Mouse (Mus musculus): ENCODE data around the gene Pitpnm2.

DNA sequence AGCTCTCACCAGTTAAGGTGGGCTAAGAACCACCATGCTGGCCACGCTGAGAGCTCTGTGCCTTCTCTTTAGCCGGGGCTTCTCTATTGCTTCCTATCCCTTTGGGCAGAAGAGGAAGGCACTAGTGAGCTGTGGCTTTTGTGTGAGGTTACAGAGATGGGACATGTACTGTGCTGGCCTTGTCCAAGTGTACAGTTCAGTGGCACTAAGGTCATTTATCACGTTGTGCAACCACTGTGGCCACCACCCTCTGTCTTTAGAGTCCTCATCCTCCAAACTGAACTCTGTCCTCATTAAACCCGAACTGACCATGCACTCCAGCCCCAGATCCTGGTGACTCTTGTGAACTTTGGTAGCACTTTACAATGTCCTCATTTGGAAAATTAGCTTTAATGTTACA, 23.1 kb downstream of the Pitpnm2 start:
- TF ChIP-seq CTCF (IDR thresholded peaks at IDR 0.05; ENCODE audit: low read depth, low read length), result no peak
- TF ChIP-seq POLR2A (IDR thresholded peaks at IDR 0.05; ENCODE audit: borderline replicate concordance, low read depth, low read length), result no peak
